Mouse (Mus musculus) spleen, adult 2 months (tissue): Measurements from ENCODE around the gene Ak8.

Source experiments
- CTCF ChIP-seq: fragments of 200-500 bp; IDR thresholded peaks from 2 replicates; pipeline ENCODE4 v1.5.1; 2011; ENCODE audit warnings: mild to moderate bottlenecking, inconsistent platforms; ENCODE audit not compliant: insufficient read depth, insufficient read length, insufficient replicate concordance; ENCODE audit errors: extremely low read depth
- POLR2A ChIP-seq: fragments of 200-500 bp; IDR thresholded peaks from 2 replicates; pipeline ENCODE4 v1.6.1; 2011; ENCODE audit warnings: low read depth, low read length, inconsistent platforms

- TF ChIP-seq POLR2A (no peak), CTCF (no peak)
Observed at GRCm38 (mm10) chr2:28656216-28656615, 43.7 kb upstream of the Ak8 start.
